Mouse (Mus musculus): ENCODE data around the gene Dcaf15.

- TF ChIP-seq POLR2A (IDR thresholded peaks at IDR 0.05; ENCODE audit: low read depth, low read length): no peak
- TF ChIP-seq CTCF (IDR thresholded peaks at IDR 0.05; ENCODE audit: extremely low read depth, insufficient read length, insufficient replicate concordance, low read depth, low read length): no peak
These were observed 27.7 kb downstream of the Dcaf15 start for GRCm38 (mm10) chr8:84076849-84077248.
